Mouse (Mus musculus) heart, postnatal 0 days (tissue): ENCODE measurements around the gene Gpx6.

Source experiments
- CTCF ChIP-seq: IDR thresholded peaks from 2 replicates; pipeline ENCODE4 v1.5.1; 2016; ENCODE audit warnings: antibody characterized with exemption, control low read depth, low read depth
- EP300 ChIP-seq: IDR thresholded peaks from 2 replicates; pipeline ENCODE4 v1.6.1; 2016; ENCODE audit warnings: antibody characterized with exemption, low read depth

GRCm38 (mm10) chr13:21267541-21267940 is 44.4 kb upstream of the Gpx6 start:
- no peak for TF ChIP-seq EP300
- no peak for TF ChIP-seq CTCF
